Mouse (Mus musculus) heart, adult 2 months (tissue): Measurements from ENCODE around the gene Sumf2.

Experiments used
- CTCF ChIP-seq: fragments of 200-600 bp; IDR thresholded peaks from 2 replicates; pipeline ENCODE4 v1.8.1; 2022; ENCODE audit warnings: antibody characterized with exemption, mild to moderate bottlenecking, moderate library complexity
- EP300 ChIP-seq: fragments of 200-500 bp; IDR thresholded peaks from 2 replicates; pipeline ENCODE4 v1.6.1; 2011; ENCODE audit warnings: low read depth, low read length, control low read depth; ENCODE audit not compliant: insufficient read depth
- POLR2A ChIP-seq: fragments of 200-500 bp; IDR thresholded peaks from 2 replicates; pipeline ENCODE4 v1.6.1; 2011; ENCODE audit warnings: mild to moderate bottlenecking, low read depth, low read length, control low read depth; ENCODE audit not compliant: insufficient read depth

GRCm38 (mm10) chr5:129886911-129887636 lies 40.3 kb downstream of the Sumf2 start, which contains the start of gene Chchd2:
- TF ChIP-seq POLR2A: peak; percentile 97
- TF ChIP-seq CTCF: no peak
- 0 out of 2 replicates have a peak, but pooled peaks have one; percentile 30 for TF ChIP-seq EP300
